Mouse (Mus musculus): ENCODE results near the gene Nfia. TPM values are rescaled to one million over a fixed set of nuclear protein-coding genes. Genes with fewer than 3 reads are reported as not detected.

Gene Nfia
- polyA plus RNA-seq, 1 experiment from 2014 or later: 28.6 TPM

GRCm38 (mm10) chr4:98109064-98109463 lies 336.5 kb downstream of the Nfia start:
- Histone ChIP-seq H3K27ac (replicated peaks) (peak overlapping the region; percentile 92), H3K9me3 (no peaks in the 10 kb centered on the region), H3K9ac (replicated peaks) (no peak overlapping the region), H3K27me3 (peaks cover 23% of the 10 kb centered on the region), H3K36me3 (no peaks in the 10 kb centered on the region), H3K4me2 (replicated peaks) (peak overlapping the region; percentile 25; the same call in 1 of the 2 replicates), H3K4me3 (no peak overlapping the region), H3K4me1 (peaks cover 59% of the 10 kb centered on the region)
- ATAC-seq (ENCODE audit: low FRiP score, low read depth): peak; percentile 63
- 5% methylated on average over 7 of the region's 7 CpGs for WGBS

GRCm38 (mm10) chr4:98109911-98110310 lies 337.4 kb downstream of the Nfia start:
- Histone ChIP-seq H3K27ac (replicated peaks) (peak overlapping the region; percentile 92), H3K4me1 (peaks cover 51% of the 10 kb centered on the region), H3K27me3 (peaks cover 15% of the 10 kb centered on the region; the same call in 1 of the 2 replicates), H3K36me3 (no peaks in the 10 kb centered on the region), H3K4me2 (replicated peaks) (no peak overlapping the region), H3K9ac (replicated peaks) (no peak overlapping the region), H3K4me3 (no peak overlapping the region), H3K9me3 (no peaks in the 10 kb centered on the region)
- WGBS: 72% methylated on average over 4 of the region's 4 CpGs
- no peak for ATAC-seq (ENCODE audit: low FRiP score, low read depth)

GRCm38 (mm10) chr4:98113289-98114024 lies 340.9 kb downstream of the Nfia start:
- no peak overlapping the region for H3K27ac ChIP-seq (replicated peaks)
- no peaks in the 10 kb centered on the region for H3K9me3 ChIP-seq
- no peaks in the 10 kb centered on the region for H3K36me3 ChIP-seq
- H3K4me2 ChIP-seq (replicated peaks): no peak overlapping the region
- no peak overlapping the region for H3K4me3 ChIP-seq
- WGBS: 85% methylated on average over 10 of the region's 10 CpGs
- no peak for ATAC-seq (ENCODE audit: low FRiP score, low read depth)
- no peaks in the 10 kb centered on the region for H3K27me3 ChIP-seq
- H3K4me1 ChIP-seq: peaks cover 23% of the 10 kb centered on the region
- no peak overlapping the region for H3K9ac ChIP-seq (replicated peaks)

- H3K27ac ChIP-seq (replicated peaks): no peak overlapping the region
- 81% methylated on average over 2 of the region's 2 CpGs for WGBS
- no peak for ATAC-seq (ENCODE audit: low FRiP score, low read depth)
- no peak overlapping the region for H3K4me2 ChIP-seq (replicated peaks)
- peaks cover 17% of the 10 kb centered on the region; the same call in 1 of the 2 replicates for H3K4me1 ChIP-seq
- H3K4me3 ChIP-seq: no peak overlapping the region
- no peaks in the 10 kb centered on the region for H3K27me3 ChIP-seq
- H3K9ac ChIP-seq (replicated peaks): no peak overlapping the region
- no peaks in the 10 kb centered on the region for H3K36me3 ChIP-seq
- no peaks in the 10 kb centered on the region for H3K9me3 ChIP-seq
These were observed 342.4 kb downstream of the Nfia start for GRCm38 (mm10) chr4:98114966-98115365.

- ATAC-seq (ENCODE audit: low FRiP score, low read depth): no peak
- Histone ChIP-seq H3K27ac (replicated peaks) (no peak overlapping the region), H3K4me1 (peaks cover 17% of the 10 kb centered on the region; the same call in 1 of the 2 replicates), H3K36me3 (no peaks in the 10 kb centered on the region), H3K27me3 (no peaks in the 10 kb centered on the region), H3K9ac (replicated peaks) (no peak overlapping the region), H3K4me2 (replicated peaks) (no peak overlapping the region), H3K4me3 (no peak overlapping the region), H3K9me3 (no peaks in the 10 kb centered on the region)
- WGBS: 88% methylated on average over 4 of the region's 4 CpGs
These were observed 342.9 kb downstream of the Nfia start for GRCm38 (mm10) chr4:98115401-98115800.

- no peak for ATAC-seq (ENCODE audit: low FRiP score, low read depth)
- Histone ChIP-seq H3K36me3 (no peaks in the 10 kb centered on the region), H3K9me3 (no peaks in the 10 kb centered on the region), H3K27me3 (no peaks in the 10 kb centered on the region), H3K4me3 (no peak overlapping the region), H3K27ac (replicated peaks) (no peak overlapping the region), H3K4me1 (peaks cover 17% of the 10 kb centered on the region; the same call in 1 of the 2 replicates), H3K9ac (replicated peaks) (no peak overlapping the region), H3K4me2 (replicated peaks) (no peak overlapping the region)
- WGBS: 91% methylated on average over 7 of the region's 7 CpGs
These were observed 343.5 kb downstream of the Nfia start for GRCm38 (mm10) chr4:98116046-98116445.

- no peak overlapping the region for H3K27ac ChIP-seq (replicated peaks)
- 61% methylated on average over 3 of the region's 3 CpGs for WGBS
These were observed 345.6 kb downstream of the Nfia start for GRCm38 (mm10) chr4:98118126-98118525.

GRCm38 (mm10) chr4:98118761-98119675 lies 346.5 kb downstream of the Nfia start:
- no peaks in the 10 kb centered on the region for H3K9me3 ChIP-seq
- H3K27me3 ChIP-seq: no peaks in the 10 kb centered on the region
- H3K4me3 ChIP-seq: no peak overlapping the region
- no peak overlapping the region for H3K9ac ChIP-seq (replicated peaks)
- H3K27ac ChIP-seq (replicated peaks): no peak overlapping the region
- peaks cover 12% of the 10 kb centered on the region; the same call in 1 of the 2 replicates for H3K4me1 ChIP-seq
- H3K4me2 ChIP-seq (replicated peaks): no peak overlapping the region
- 72% methylated on average over 10 of the region's 10 CpGs for WGBS
- no peak; the same call in 1 of the 2 replicates for ATAC-seq (ENCODE audit: low FRiP score, low read depth)
- H3K36me3 ChIP-seq: no peaks in the 10 kb centered on the region

More at GRCm38 (mm10) chr4:98118126-98118525, 345.6 kb downstream of the Nfia start:
- Histone ChIP-seq H3K4me3 (no peak overlapping the region), H3K4me1 (peaks cover 14% of the 10 kb centered on the region; the same call in 1 of the 2 replicates), H3K27me3 (no peaks in the 10 kb centered on the region), H3K9me3 (no peaks in the 10 kb centered on the region), H3K4me2 (replicated peaks) (no peak overlapping the region), H3K36me3 (no peaks in the 10 kb centered on the region), H3K9ac (replicated peaks) (no peak overlapping the region)
- no peak for ATAC-seq (ENCODE audit: low FRiP score, low read depth)

GRCm38 (mm10) chr4:98119949-98120531 lies 347.5 kb downstream of the Nfia start:
- peaks cover 12% of the 10 kb centered on the region; the same call in 1 of the 2 replicates for H3K4me1 ChIP-seq
- no peak overlapping the region for H3K27ac ChIP-seq (replicated peaks)
- ATAC-seq (ENCODE audit: low FRiP score, low read depth): no peak
- WGBS: 86% methylated on average over 3 of the region's 3 CpGs
- no peaks in the 10 kb centered on the region for H3K9me3 ChIP-seq
- H3K4me3 ChIP-seq: no peak overlapping the region
- no peak overlapping the region for H3K9ac ChIP-seq (replicated peaks)
- no peaks in the 10 kb centered on the region for H3K27me3 ChIP-seq
- no peaks in the 10 kb centered on the region for H3K36me3 ChIP-seq
- H3K4me2 ChIP-seq (replicated peaks): no peak overlapping the region

GRCm38 (mm10) chr4:98120706-98121340 lies 348.3 kb downstream of the Nfia start:
- Histone ChIP-seq H3K27me3 (no peaks in the 10 kb centered on the region), H3K9me3 (no peaks in the 10 kb centered on the region), H3K4me1 (peaks cover 12% of the 10 kb centered on the region; the same call in 1 of the 2 replicates), H3K9ac (replicated peaks) (no peak overlapping the region), H3K4me2 (replicated peaks) (no peak overlapping the region), H3K27ac (replicated peaks) (no peak overlapping the region), H3K4me3 (no peak overlapping the region), H3K36me3 (no peaks in the 10 kb centered on the region)
- 89% methylated on average over 6 of the region's 6 CpGs for WGBS
- ATAC-seq (ENCODE audit: low FRiP score, low read depth): no peak

GRCm38 (mm10) chr4:98126003-98126677 lies 353.6 kb downstream of the Nfia start:
- H3K27me3 ChIP-seq: no peaks in the 10 kb centered on the region
- 86% methylated on average over 11 of the region's 11 CpGs for WGBS
- H3K36me3 ChIP-seq: no peaks in the 10 kb centered on the region
- H3K4me3 ChIP-seq: no peak overlapping the region
- H3K4me2 ChIP-seq (replicated peaks): no peak overlapping the region
- peaks cover 4% of the 10 kb centered on the region; the same call in 1 of the 2 replicates for H3K9me3 ChIP-seq
- no peak overlapping the region for H3K27ac ChIP-seq (replicated peaks)
- H3K4me1 ChIP-seq: no peaks in the 10 kb centered on the region
- H3K9ac ChIP-seq (replicated peaks): no peak overlapping the region
- ATAC-seq (ENCODE audit: low FRiP score, low read depth): no peak
